Mouse (Mus musculus): ENCODE results near the gene Rora.

GRCm38 (mm10) chr9:68719286-68719685, 65.7 kb downstream of the Rora start:
- TF ChIP-seq CTCF (IDR thresholded peaks at IDR 0.05; ENCODE audit: control insufficient read depth, insufficient read depth, low read length) (no peak), POLR2A (IDR thresholded peaks at IDR 0.05; ENCODE audit: borderline replicate concordance, control insufficient read depth, low read depth, low read length) (no peak)
